20 mouse cellular contexts compared by ENCODE assay signal in genomic region chr17:14254616-14255015, GRCm38 (mm10). TPM values are rescaled to one million over a fixed set of nuclear protein-coding genes. Genes with fewer than 3 reads are reported as not detected.
DNase-seq lines count a peak whose midpoint lies in the region; ATAC-seq lines count a peak whose summit lies in the region.
"Had no signal": no experiment of that assay in that cellular context is flagged by ENCODE, and none has a peak within 500 bp of the region (broad histone marks: within the 10 kb centered on the region; RNA-seq: fewer than 3 reads in every experiment).

No protein-coding gene starts in this region.

- H3K27ac ChIP-seq in intestine, embryonic 15.5 days: peak overlapping the region; percentile 32; the same call in 1 of the 2 replicates
- H3K27ac ChIP-seq: embryonic facial prominence, embryonic 12.5 days; hindbrain, embryonic 14.5 days; left cerebral cortex, adult 2 months; macrophage; midbrain, embryonic 10.5 days had no signal

- no peak overlapping the region for H3K9ac ChIP-seq in intestine, embryonic 15.5 days
- H3K9ac ChIP-seq: embryonic facial prominence, embryonic 12.5 days; hindbrain, embryonic 14.5 days had no signal

- no peaks in the 10 kb centered on the region for H3K36me3 ChIP-seq in intestine, embryonic 15.5 days
- H3K36me3 ChIP-seq: embryonic facial prominence, embryonic 12.5 days; midbrain, embryonic 10.5 days had no signal

- H3K4me3 ChIP-seq in intestine, embryonic 15.5 days (replicated peaks): no peak overlapping the region
- H3K4me3 ChIP-seq: embryonic facial prominence, embryonic 12.5 days; left cerebral cortex, adult 2 months; midbrain, embryonic 10.5 days had no signal

- peak; percentile 44; the same call in 1 of the 2 replicates for ATAC-seq in intestine, embryonic 15.5 days
- ATAC-seq: forebrain, embryonic 14.5 days had no signal

- H3K4me1 ChIP-seq in intestine, embryonic 15.5 days (replicated peaks): peaks cover 18% of the 10 kb centered on the region

- no peak overlapping the region for H3K4me2 ChIP-seq in intestine, embryonic 15.5 days (replicated peaks)
- H3K4me2 ChIP-seq: embryonic facial prominence, embryonic 12.5 days; hindbrain, embryonic 14.5 days had no signal

- no peaks in the 10 kb centered on the region for H3K9me3 ChIP-seq in intestine, embryonic 15.5 days
- H3K9me3 ChIP-seq: embryonic facial prominence, embryonic 12.5 days; midbrain, embryonic 10.5 days had no signal

- DNase-seq in heart, postnatal 14 days: peak; percentile 27 to 30
- DNase-seq in heart, postnatal 36 days: no peak
- DNase-seq in kidney, postnatal 14 days: peak; percentile 16
- no peak for DNase-seq in kidney, adult 18-20 months
- peak; percentile 36 to 62 for DNase-seq in kidney, postnatal 4 days
- no peak for DNase-seq in spleen, postnatal 36 days (ENCODE audit: low spot score in 2 of 2)
- DNase-seq: adrenal gland, adult 8-10 months; cerebellum, adult 9-10 months; layer of hippocampus, adult 9-11 months; left cerebral cortex, postnatal 4 days; liver; right cerebral cortex, postnatal 25 days; thymus, postnatal 14 days had no signal

- WGBS in intestine, embryonic 15.5 days: 28% methylated on average over 5 of the region's 5 CpGs

- intact Hi-C loops in heart, postnatal 14 days (cut with DNase I): no loop called here
- intact Hi-C loops in heart, postnatal 36 days (cut with DNase I): no loop called here

- H3K27me3 ChIP-seq in intestine, embryonic 15.5 days (replicated peaks): no peaks in the 10 kb centered on the region

RNA-seq across cellular contexts. Expression of gene Smoc2, which starts 24.7 kb away (rescaled TPM):
- 10 to 100 TPM; 43.6 to 48.6 TPM for total RNA-seq in heart, postnatal 14 days (2021)
- total RNA-seq in heart, postnatal 36 days (2021): 10 to 100 TPM; 46.5 to 54.3 TPM
- polyA plus RNA-seq in intestine, embryonic 15.5 days (2015; fragmentation: Nextera tagmentation; extraction: Ambion mirVana): 122 and 132 TPM in 2 replicates
- polyA plus RNA-seq: macrophage had no signal

RNA-seq across cellular contexts. Expression of gene Dact2, which starts 50.5 kb away (rescaled TPM):
- 1 to 10 TPM; 1.9 to 2.5 TPM for total RNA-seq in heart, postnatal 14 days (2021)
- 1 to 10 TPM; 1.0 to 1.7 TPM for total RNA-seq in heart, postnatal 36 days (2021)
- polyA plus RNA-seq in intestine, embryonic 15.5 days (2015; fragmentation: Nextera tagmentation; extraction: Ambion mirVana): 5.7 and 6.1 TPM in 2 replicates
- polyA plus RNA-seq: macrophage had no signal

Comparison
In these comparisons a context has a peak if more than half of its experiments do, and no peak if none do; other contexts are left out.
1. DNase-seq: peak in heart, postnatal 14 days (2 of 2), kidney, postnatal 14 days (single experiment) and kidney, postnatal 4 days (2 of 2); none in heart, postnatal 36 days (0 of 2), kidney, adult 18-20 months (single experiment) and spleen, postnatal 36 days (0 of 2).